Mouse (Mus musculus) liver, embryonic 12.5 days (tissue): ENCODE measurements around the gene Pcgf1. TPM values are rescaled to one million over a fixed set of nuclear protein-coding genes. Genes with fewer than 3 reads are reported as not detected.

Experiments
- ATAC-seq: fragments of 200-750 bp; cut with Nextera tagmentation; 2 replicates; pipeline ENCODE4 v1.8.0; 2017; ENCODE audit warnings: moderate number of reproducible peaks, mild to moderate bottlenecking, moderate library complexity
- H3K27ac ChIP-seq: fragments of 300-500 bp; sonication (generic); 2 replicates; pipeline ENCODE4 v1.5.1; 2016; ENCODE audit warnings: mild to moderate bottlenecking
- H3K27me3 ChIP-seq: fragments of 300-500 bp; sonication (generic); replicated peaks from 2 replicates; pipeline ENCODE4 v1.6.1; 2016; ENCODE audit warnings: mild to moderate bottlenecking, moderate library complexity
- H3K36me3 ChIP-seq: fragments of 300-500 bp; sonication (generic); 2 replicates; pipeline ENCODE4 v1.6.1; 2016; ENCODE audit warnings: mild to moderate bottlenecking, moderate library complexity
- H3K4me1 ChIP-seq: fragments of 300-500 bp; sonication (generic); 2 replicates; pipeline ENCODE4 v1.6.1; 2016
- H3K4me2 ChIP-seq: fragments of 300-500 bp; sonication (generic); 2 replicates; pipeline ENCODE4 v1.6.1; 2016; ENCODE audit warnings: mild to moderate bottlenecking, moderate library complexity
- H3K4me3 ChIP-seq: fragments of 300-500 bp; sonication (generic); 2 replicates; pipeline ENCODE4 v1.5.1; 2016; ENCODE audit warnings: mild to moderate bottlenecking, moderate library complexity
- H3K9ac ChIP-seq: fragments of 300-500 bp; sonication (generic); 2 replicates; pipeline ENCODE4 v1.6.1; 2016; ENCODE audit warnings: mild to moderate bottlenecking, moderate library complexity
- H3K9me3 ChIP-seq: fragments of 300-500 bp; sonication (generic); replicated peaks from 2 replicates; pipeline ENCODE4 v1.6.1; 2016; ENCODE audit warnings: mild to moderate bottlenecking, moderate library complexity
- WGBS: fragments of 180-500 bp; shearing (Covaris S2); methylation state at CpG from one replicate; pipeline ENCODE4 v1.1.7; 2016; ENCODE audit not compliant: insufficient replicate concordance; 5-methylcytosine and 5-hydroxymethylcytosine counted together
- polyA plus RNA-seq: library from polyadenylated mRNA; unstranded; fragments of >200 nt; fragmentation: Nextera tagmentation; extraction: Ambion mirVana; gene quantifications from 2 replicates; pipeline ENCODE4 v1.2.1, GENCODE M21; 2016

Pcgf1 gene
- polyA plus RNA-seq, 1 experiment from 2014 or later = 20.8 TPM

GRCm38 (mm10) chr6:83086121-83087035 is 8.7 kb downstream of the Pcgf1 start, which contains the start of gene Lbx2:
TSS of gene Lbx2 (plus strand) at chr6:83086367.
- Histone ChIP-seq H3K9me3 (no peaks in the 10 kb centered on the region), H3K4me1 (peaks cover 15% of the 10 kb centered on the region; the same call in 1 of the 2 replicates), H3K4me3 (peak within 1 kb of the TSS; percentile 29), H3K9ac (no peak within 1 kb of the TSS), H3K36me3 (peaks cover 12% of the 10 kb centered on the region), H3K27me3 (peaks cover 95% of the 10 kb centered on the region), H3K4me2 (peak within 1 kb of the TSS; percentile 56), H3K27ac (no peak within 1 kb of the TSS)
- 0 out of 2 replicates have a peak, but pooled peaks have one; percentile 30 for ATAC-seq
- 2% methylated on average over 35 of the region's 42 CpGs for WGBS

- H3K9ac ChIP-seq = no peak overlapping the region
Observed at GRCm38 (mm10) chr6:83087205-83087925, 9.7 kb downstream of the Pcgf1 start.

GRCm38 (mm10) chr6:83087926-83088260 is 10.2 kb downstream of the Pcgf1 start:
- Histone ChIP-seq H3K4me2 (peak overlapping the region; percentile 56), H3K9ac (no peak overlapping the region), H3K27ac (no peak overlapping the region), H3K27me3 (peaks cover 98% of the 10 kb centered on the region), H3K4me3 (peak overlapping the region; percentile 29), H3K9me3 (no peaks in the 10 kb centered on the region), H3K36me3 (no peaks in the 10 kb centered on the region), H3K4me1 (peaks cover 15% of the 10 kb centered on the region; the same call in 1 of the 2 replicates)
- no peak for ATAC-seq
- 16% methylated on average over 9 of the region's 9 CpGs for WGBS

More at GRCm38 (mm10) chr6:83087205-83087925, 9.7 kb downstream of the Pcgf1 start:
- Histone ChIP-seq H3K9me3 (no peaks in the 10 kb centered on the region), H3K4me2 (peak overlapping the region; percentile 56), H3K27me3 (peaks cover 98% of the 10 kb centered on the region), H3K4me3 (peak overlapping the region; percentile 29), H3K36me3 (peaks cover 4% of the 10 kb centered on the region), H3K4me1 (peaks cover 15% of the 10 kb centered on the region; the same call in 1 of the 2 replicates), H3K27ac (no peak overlapping the region)
- 3% methylated on average over 47 of the region's 47 CpGs for WGBS
- no peak for ATAC-seq

- Histone ChIP-seq H3K27ac (no peak overlapping the region), H3K27me3 (peaks cover 80% of the 10 kb centered on the region), H3K9me3 (no peaks in the 10 kb centered on the region), H3K4me2 (no peak overlapping the region), H3K36me3 (no peaks in the 10 kb centered on the region), H3K4me3 (no peak overlapping the region), H3K9ac (no peak overlapping the region), H3K4me1 (no peaks in the 10 kb centered on the region; the same call in 1 of the 2 replicates)
- no peak for ATAC-seq
- WGBS = 19% methylated on average over 6 of the region's 6 CpGs
Observed at GRCm38 (mm10) chr6:83092416-83093127, 14.9 kb downstream of the Pcgf1 start.

- H3K9ac ChIP-seq = no peak overlapping the region
- no peaks in the 10 kb centered on the region for H3K36me3 ChIP-seq
- H3K4me2 ChIP-seq = no peak overlapping the region
- H3K4me3 ChIP-seq = no peak overlapping the region
- peaks cover 5% of the 10 kb centered on the region for H3K4me1 ChIP-seq
- H3K9me3 ChIP-seq = no peaks in the 10 kb centered on the region
- ATAC-seq = no peak
- no peak overlapping the region for H3K27ac ChIP-seq
- 37% methylated on average over 6 of the region's 6 CpGs for WGBS
- H3K27me3 ChIP-seq = peaks cover 60% of the 10 kb centered on the region
Observed at GRCm38 (mm10) chr6:83095968-83096367, 18.3 kb downstream of the Pcgf1 start.

GRCm38 (mm10) chr6:83098411-83098810 is 20.7 kb downstream of the Pcgf1 start:
- Histone ChIP-seq H3K36me3 (peaks cover 3% of the 10 kb centered on the region), H3K27me3 (peaks cover 40% of the 10 kb centered on the region), H3K9me3 (no peaks in the 10 kb centered on the region), H3K4me1 (peaks cover 24% of the 10 kb centered on the region), H3K4me3 (no peak overlapping the region), H3K9ac (no peak overlapping the region), H3K4me2 (no peak overlapping the region), H3K27ac (no peak overlapping the region)
- no peak for ATAC-seq
- WGBS = 69% methylated on average over 2 of the region's 2 CpGs

GRCm38 (mm10) chr6:83101316-83101687 is 23.6 kb downstream of the Pcgf1 start, which contains the start of the genes Ccdc142 and Gm42688:
TSS of gene Ccdc142 (plus strand) at chr6:83101601.
TSS of gene Gm42688 (plus strand) at chr6:83101617.
- Histone ChIP-seq H3K9ac (peak within 1 kb of the TSS; percentile 87), H3K4me3 (peak within 1 kb of the TSS; percentile 75), H3K27ac (peak within 1 kb of the TSS; percentile 83), H3K36me3 (peaks cover 22% of the 10 kb centered on the region), H3K4me1 (peaks cover 27% of the 10 kb centered on the region), H3K27me3 (peaks cover 21% of the 10 kb centered on the region), H3K4me2 (peak within 1 kb of the TSS; percentile 99), H3K9me3 (no peaks in the 10 kb centered on the region)
- peak; percentile 81 for ATAC-seq
- WGBS = under 1% methylated on average over 25 of the region's 25 CpGs

GRCm38 (mm10) chr6:83101688-83102556 is 24.3 kb downstream of the Pcgf1 start:
- under 1% methylated on average over 74 of the region's 74 CpGs for WGBS
- H3K9me3 ChIP-seq = no peaks in the 10 kb centered on the region

GRCm38 (mm10) chr6:83103130-83103650 is 25.5 kb downstream of the Pcgf1 start:
- Histone ChIP-seq H3K27me3 (peaks cover 14% of the 10 kb centered on the region), H3K9me3 (no peaks in the 10 kb centered on the region), H3K9ac (peak overlapping the region; percentile 87), H3K4me3 (peak overlapping the region; percentile 75; the same call in 1 of the 2 replicates), H3K36me3 (peaks cover 32% of the 10 kb centered on the region), H3K27ac (peak overlapping the region; percentile 83), H3K4me1 (peaks cover 39% of the 10 kb centered on the region), H3K4me2 (peak overlapping the region; percentile 99)
- 63% methylated on average over 11 of the region's 11 CpGs for WGBS
- ATAC-seq = no peak

More at GRCm38 (mm10) chr6:83101688-83102556, 24.3 kb downstream of the Pcgf1 start:
- peaks cover 27% of the 10 kb centered on the region for H3K36me3 ChIP-seq
- ATAC-seq = peak; percentile 73
- peak overlapping the region; percentile 87 for H3K9ac ChIP-seq
- peak overlapping the region; percentile 99 for H3K4me2 ChIP-seq
- H3K4me1 ChIP-seq = peaks cover 27% of the 10 kb centered on the region
- H3K27me3 ChIP-seq = peaks cover 19% of the 10 kb centered on the region
- peak overlapping the region; percentile 75 for H3K4me3 ChIP-seq
- peak overlapping the region; percentile 83 for H3K27ac ChIP-seq

GRCm38 (mm10) chr6:83104158-83104557 is 26.5 kb downstream of the Pcgf1 start:
- Histone ChIP-seq H3K4me1 (peaks cover 44% of the 10 kb centered on the region), H3K9me3 (no peaks in the 10 kb centered on the region), H3K4me2 (no peak overlapping the region), H3K4me3 (no peak overlapping the region), H3K27ac (no peak overlapping the region), H3K27me3 (peaks cover 5% of the 10 kb centered on the region), H3K36me3 (peaks cover 32% of the 10 kb centered on the region), H3K9ac (no peak overlapping the region)
- ATAC-seq = no peak
- 81% methylated on average over 4 of the region's 4 CpGs for WGBS
